ENCODE assay signal across 15 mouse cellular contexts in genomic region chr17:31935091-31935830, GRCm38 (mm10).
DNase-seq lines count a peak whose midpoint lies in the region; ATAC-seq and TF ChIP-seq lines count a peak whose summit lies in the region.
"Had no signal": no experiment of that assay in that cellular context is flagged by ENCODE, and none has a peak within 500 bp of the region (broad histone marks: within the 10 kb centered on the region; RNA-seq: fewer than 3 reads in every experiment).

No protein-coding gene starts in this region.

- TF ChIP-seq EP300 in lung, postnatal 0 days (IDR thresholded peaks at IDR 0.05) = no peak

- H3K9me3 ChIP-seq in lung, postnatal 0 days (ENCODE audit: low read length) = no peaks in the 10 kb centered on the region
- no peaks in the 10 kb centered on the region for H3K9me3 ChIP-seq in neural tube, embryonic 15.5 days (replicated peaks)

- H3K4me3 ChIP-seq in lung, postnatal 0 days (ENCODE audit: low read depth, low read length) = no peak overlapping the region
- H3K4me3 ChIP-seq in neural tube, embryonic 15.5 days (replicated peaks) = no peak overlapping the region

- no peak overlapping the region for H3K9ac ChIP-seq in lung, postnatal 0 days (replicated peaks; ENCODE audit: low read depth)
- H3K9ac ChIP-seq in neural tube, embryonic 15.5 days (replicated peaks) = no peak overlapping the region
- H3K9ac ChIP-seq: lung, embryonic 14.5 days had no signal

- H3K27me3 ChIP-seq in lung, postnatal 0 days (replicated peaks; ENCODE audit: insufficient read depth, low read length) = no peaks in the 10 kb centered on the region
- no peaks in the 10 kb centered on the region for H3K27me3 ChIP-seq in neural tube, embryonic 15.5 days (replicated peaks)

- no peak overlapping the region for H3K27ac ChIP-seq in lung, postnatal 0 days (ENCODE audit: low read length)
- H3K27ac ChIP-seq in neural tube, embryonic 15.5 days (replicated peaks) = no peak overlapping the region

- peak; percentile 1 for DNase-seq in heart, postnatal 36 days
- no peak for DNase-seq in heart, adult 18-20 months
- peak; percentile 18 for DNase-seq in lung, postnatal 0 days (ENCODE audit: low spot score)
- DNase-seq in lung, postnatal 36 days = no peak
- DNase-seq in urinary bladder, postnatal 14 days (ENCODE audit: low spot score) = peak; percentile 2
- no peak for DNase-seq in urinary bladder, postnatal 36 days (ENCODE audit: low spot score in 2 of 2)
- DNase-seq in gastrocnemius, postnatal 36 days = no peak
- DNase-seq: adrenal gland, postnatal 25 days; cerebellum, adult 9-10 months; liver; lung, embryonic 14.5 days; midbrain, embryonic 14.5 days; thymus, adult 18-20 months had no signal

- intact Hi-C loops in heart, postnatal 36 days (cut with DNase I) = loop anchor here (5.0 kb wide), 1 partner anchor 243 kb away; no protein-coding TSS in a partner anchor
- intact Hi-C loops in gastrocnemius, postnatal 36 days (cut with DNase I) = loop anchor here (5.0 kb wide), 2 partner anchors 72 to 243 kb away; no protein-coding TSS in a partner anchor

- no peaks in the 10 kb centered on the region for H3K36me3 ChIP-seq in lung, postnatal 0 days (ENCODE audit: insufficient read depth, low read length)
- no peaks in the 10 kb centered on the region for H3K36me3 ChIP-seq in neural tube, embryonic 15.5 days

- peaks cover 39% of the 10 kb centered on the region; the same call in 1 of the 2 replicates for H3K4me1 ChIP-seq in lung, postnatal 0 days (ENCODE audit: insufficient read depth, low read depth, low read length)
- H3K4me1 ChIP-seq in neural tube, embryonic 15.5 days = peaks cover 8% of the 10 kb centered on the region; the same call in 1 of the 2 replicates

- 81% methylated on average over 6 of the region's 6 CpGs for WGBS in lung, postnatal 0 days
- 70% methylated on average over 6 of the region's 6 CpGs for WGBS in neural tube, embryonic 15.5 days

- no peak for ATAC-seq in lung, postnatal 0 days
- 0 out of 2 replicates have a peak, but pooled peaks have one; percentile 41 for ATAC-seq in neural tube, embryonic 15.5 days (ENCODE audit: low FRiP score)
- ATAC-seq: CD4-positive, CD25-positive, alpha-beta regulatory T cell, adult 4 months had no signal

- no peak for TF ChIP-seq CTCF in lung, postnatal 0 days (IDR thresholded peaks at IDR 0.05)

- H3K4me2 ChIP-seq in lung, postnatal 0 days (replicated peaks; ENCODE audit: low read depth, low read length) = no peak overlapping the region
- no peak overlapping the region for H3K4me2 ChIP-seq in neural tube, embryonic 15.5 days
- H3K4me2 ChIP-seq: lung, embryonic 14.5 days had no signal

Comparison
In these comparisons a context has a peak if more than half of its experiments do, and no peak if none do; other contexts are left out.
1. DNase-seq: peak in heart, postnatal 36 days (2 of 2), lung, postnatal 0 days (single experiment) and urinary bladder, postnatal 14 days (single experiment); none in heart, adult 18-20 months (0 of 2), lung, postnatal 36 days (single experiment), urinary bladder, postnatal 36 days (0 of 2) and gastrocnemius, postnatal 36 days (0 of 2).